7 mouse cellular contexts compared by ENCODE assay signal in the genomic region with DNA sequence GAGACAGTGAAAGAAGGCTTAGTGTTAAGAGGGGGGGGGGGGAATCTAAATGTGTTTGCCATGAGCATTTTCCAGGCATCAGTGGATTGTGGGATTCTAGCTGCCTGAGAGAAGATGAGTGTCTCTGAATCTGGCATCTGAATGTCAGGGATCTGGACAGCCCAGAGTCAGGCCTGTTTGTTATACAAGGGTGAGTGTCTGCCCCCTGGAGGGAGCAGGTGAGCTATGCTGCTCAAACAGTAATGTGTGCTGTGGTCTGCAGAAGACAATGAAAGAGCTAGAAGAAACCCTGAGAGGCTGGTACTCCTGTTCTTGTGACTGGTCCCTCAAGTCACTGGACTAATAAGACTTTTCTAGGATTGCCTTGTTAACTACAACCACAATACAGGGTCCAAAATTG. TPM values are rescaled to one million over a fixed set of nuclear protein-coding genes. Genes with fewer than 3 reads are reported as not detected.
DNase-seq lines count a peak whose midpoint lies in the region.

No protein-coding gene starts in this region.

- peak; percentile 50 for DNase-seq in ovary, adult 18-20 months (ENCODE audit: low spot score)
- no peak for DNase-seq in ovary, postnatal 14 days (ENCODE audit: low spot score)
- DNase-seq in adrenal gland, adult 18-20 months (ENCODE audit: low spot score in 2 of 2), result peak; percentile 33 to 46
- peak; percentile 27 for DNase-seq in gastrocnemius, postnatal 14 days
- peak; percentile 54 for DNase-seq in liver
- peak; percentile 39 for DNase-seq in retina, embryonic 14.5 days (ENCODE audit: low spot score)
- DNase-seq in layer of hippocampus, postnatal 36 days, result no peak

- intact Hi-C loops in gastrocnemius, postnatal 14 days (cut with DNase I; ENCODE audit: low total_unique reads), result no loop called here

RNA-seq across cellular contexts. Expression of gene Serpinb1b, which starts 4.3 kb away (rescaled TPM):
- under 1 TPM in 1 of 2 experiments, not detected in 1; 0.30 TPM for total RNA-seq in adrenal gland, adult 18-20 months (2021)
- total RNA-seq in gastrocnemius, postnatal 14 days (2021), result under 1 TPM in 1 of 2 experiments, not detected in 1; 0.18 TPM
- total RNA-seq in layer of hippocampus, postnatal 36 days (2021), result under 1 TPM; 0.66 to 0.72 TPM

RNA-seq across cellular contexts. Expression of gene Serpinb9b, which starts 46.8 kb away (rescaled TPM):
- total RNA-seq in adrenal gland, adult 18-20 months (2021), result under 1 TPM in 1 of 2 experiments, not detected in 1; 0.10 TPM
- total RNA-seq in gastrocnemius, postnatal 14 days (2021), result not detected
- total RNA-seq in layer of hippocampus, postnatal 36 days (2021), result not detected

Comparison
In these comparisons a context has a peak if more than half of its experiments do, and no peak if none do; other contexts are left out.
1. DNase-seq: peak in ovary, adult 18-20 months (single experiment), adrenal gland, adult 18-20 months (2 of 2), gastrocnemius, postnatal 14 days (single experiment), liver (single experiment) and retina, embryonic 14.5 days (single experiment); none in ovary, postnatal 14 days (single experiment) and layer of hippocampus, postnatal 36 days (0 of 2).